Mouse (Mus musculus) forebrain, embryonic 15.5 days (tissue): ENCODE results near the gene Smyd4. TPM values are rescaled to one million over a fixed set of nuclear protein-coding genes. Genes with fewer than 3 reads are reported as not detected.

Source experiments
- ATAC-seq: fragments of 200-750 bp; cut with Nextera tagmentation; replicated peaks from 2 replicates; pipeline ENCODE4 v1.8.0; 2017; ENCODE audit warnings: mild to moderate bottlenecking, moderate TSS enrichment, moderate library complexity
- H3K27ac ChIP-seq: fragments of 300-500 bp; sonication (generic); replicated peaks from 2 replicates; pipeline ENCODE4 v1.5.1; 2015; ENCODE audit warnings: mild to moderate bottlenecking, inconsistent platforms
- H3K27me3 ChIP-seq: fragments of 300-500 bp; sonication (generic); 2 replicates; pipeline ENCODE4 v1.6.1; 2015; ENCODE audit warnings: inconsistent platforms
- H3K36me3 ChIP-seq: fragments of 300-500 bp; sonication (generic); 2 replicates; pipeline ENCODE4 v1.6.1; 2015; ENCODE audit warnings: mild to moderate bottlenecking, inconsistent platforms
- H3K4me1 ChIP-seq: fragments of 300-500 bp; sonication (generic); 2 replicates; pipeline ENCODE4 v1.6.1; 2015; ENCODE audit warnings: inconsistent platforms
- H3K4me2 ChIP-seq: fragments of 300-500 bp; sonication (generic); replicated peaks from 2 replicates; pipeline ENCODE4 v1.6.1; 2015; ENCODE audit warnings: mild to moderate bottlenecking, inconsistent platforms
- H3K4me3 ChIP-seq: fragments of 300-500 bp; sonication (generic); 2 replicates; pipeline ENCODE4 v1.5.1; 2015; ENCODE audit warnings: mild to moderate bottlenecking, inconsistent platforms
- H3K9ac ChIP-seq: fragments of 300-500 bp; sonication (generic); replicated peaks from 2 replicates; pipeline ENCODE4 v1.6.1; 2015; ENCODE audit warnings: mild to moderate bottlenecking, inconsistent platforms
- H3K9me3 ChIP-seq: fragments of 300-500 bp; sonication (generic); 2 replicates; pipeline ENCODE4 v1.6.1; 2016; ENCODE audit warnings: inconsistent platforms
- WGBS: fragments of 180-500 bp; shearing (Covaris S2); methylation state at CpG from one replicate; pipeline ENCODE4 v1.1.7; 2015; ENCODE audit warnings: mixed read lengths; 5-methylcytosine and 5-hydroxymethylcytosine counted together
- polyA plus RNA-seq: library from polyadenylated mRNA; unstranded; fragments of >200 nt; fragmentation: Nextera tagmentation; extraction: Ambion mirVana; gene quantifications from 2 replicates; pipeline ENCODE4 v1.2.1, GENCODE M21; 2015

The Smyd4 gene
- polyA plus RNA-seq: 17.0 and 17.4 TPM in 2 replicates

DNA sequence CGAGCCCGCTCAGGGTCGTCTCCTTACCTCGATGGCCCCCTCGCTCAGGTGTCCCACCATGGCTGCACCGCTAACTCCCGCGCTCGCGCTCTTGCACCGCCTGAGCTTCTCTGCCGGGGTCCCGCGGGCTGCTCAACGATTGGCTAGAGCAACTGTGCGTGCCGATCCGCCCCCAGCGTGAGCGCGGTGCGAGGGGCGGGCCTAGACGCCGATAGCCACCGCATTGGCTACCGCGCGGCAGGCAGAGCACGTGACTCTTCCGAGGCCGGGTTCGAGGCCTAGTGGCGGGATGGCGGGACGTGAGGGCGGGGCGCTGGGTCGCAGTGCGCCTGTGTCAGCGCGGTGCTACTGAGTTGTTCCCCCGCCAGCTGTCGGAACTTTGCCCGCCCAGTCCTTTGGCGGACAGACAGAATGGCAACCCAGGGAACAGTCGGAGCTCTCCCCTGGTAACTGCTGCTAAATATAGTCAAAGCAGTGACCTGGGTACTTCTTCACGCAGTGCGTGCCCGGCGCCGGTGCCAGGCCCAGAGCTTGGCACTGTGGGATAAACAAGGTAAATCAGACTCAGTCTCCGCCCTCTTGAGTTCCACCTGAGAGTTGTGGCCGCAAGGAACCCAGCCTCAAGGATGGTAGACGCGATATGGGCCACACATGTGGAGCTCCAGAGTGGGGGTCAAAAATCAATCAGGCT, at the start of gene Smyd4, which contains the start of gene Rpa1:
Smyd4 (plus strand) TSS at position 235 of the 691 bp plus-strand sequence.
Rpa1 (minus strand) TSS at position 126 of the 691 bp plus-strand sequence.
- no peaks in the 10 kb centered on the region for H3K9me3 ChIP-seq
- WGBS: under 1% methylated on average over 56 of the region's 56 CpGs
- peak within 1 kb of the TSS; percentile 66 for H3K27ac ChIP-seq
- H3K9ac ChIP-seq: peak within 1 kb of the TSS; percentile 84
- H3K4me3 ChIP-seq: peak within 1 kb of the TSS; percentile 91
- H3K36me3 ChIP-seq: no peaks in the 10 kb centered on the region
- H3K4me1 ChIP-seq: peaks cover 20% of the 10 kb centered on the region
- no peaks in the 10 kb centered on the region for H3K27me3 ChIP-seq
- peak within 1 kb of the TSS; percentile 91 for H3K4me2 ChIP-seq
- peak; percentile 100 for ATAC-seq

DNA sequence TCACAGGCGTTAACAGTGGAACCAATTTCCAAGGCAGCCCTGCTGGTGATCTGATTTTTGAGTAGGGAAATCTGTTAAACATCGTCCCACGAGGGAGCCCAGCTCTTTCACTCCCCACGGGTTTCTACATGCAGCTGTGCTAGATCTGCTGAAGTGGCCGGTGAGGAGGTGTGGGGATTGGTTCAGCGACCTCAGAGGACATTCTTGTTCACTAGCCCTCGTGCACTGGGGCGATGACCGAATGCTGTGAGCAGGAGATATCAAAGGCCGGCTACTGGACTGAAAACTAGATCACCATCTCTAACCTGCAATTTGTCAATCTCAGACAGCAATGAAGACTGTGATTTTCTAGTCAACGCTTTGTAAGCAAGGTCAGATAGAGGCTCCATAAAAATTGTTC, 49.7 kb upstream of the Smyd4 start:
- 65% methylated on average over 11 of the region's 11 CpGs for WGBS
- H3K27ac ChIP-seq: no peak overlapping the region
- no peak for ATAC-seq
- H3K9me3 ChIP-seq: no peaks in the 10 kb centered on the region
- no peak overlapping the region for H3K4me3 ChIP-seq
- H3K4me2 ChIP-seq: no peak overlapping the region
- H3K27me3 ChIP-seq: no peaks in the 10 kb centered on the region
- H3K4me1 ChIP-seq: peaks cover 15% of the 10 kb centered on the region
- peaks cover 18% of the 10 kb centered on the region; the same call in 1 of the 2 replicates for H3K36me3 ChIP-seq
- H3K9ac ChIP-seq: no peak overlapping the region

DNA sequence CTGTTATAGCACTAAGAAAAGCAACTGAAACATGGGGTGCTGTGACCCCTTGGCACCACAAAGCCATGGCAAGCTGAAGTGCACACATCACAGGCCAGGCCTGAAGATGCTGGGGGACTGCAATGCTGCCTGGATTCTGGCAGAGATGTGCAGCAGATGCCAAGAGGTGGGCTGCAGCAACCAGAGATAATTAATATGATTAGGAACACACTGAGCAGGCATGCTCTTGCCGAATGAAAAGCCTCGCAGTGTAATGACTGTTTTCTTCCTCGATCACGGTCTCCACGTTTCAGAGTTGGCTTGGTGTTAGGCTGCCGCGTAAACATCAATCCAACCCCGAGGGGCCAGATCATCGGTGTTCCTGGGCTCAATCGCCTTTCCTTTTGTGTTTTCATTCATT, 48.4 kb upstream of the Smyd4 start:
- Histone ChIP-seq H3K4me3 (no peak overlapping the region), H3K36me3 (peaks cover 20% of the 10 kb centered on the region; the same call in 1 of the 2 replicates), H3K9ac (no peak overlapping the region), H3K4me1 (peaks cover 2% of the 10 kb centered on the region; the same call in 1 of the 2 replicates), H3K4me2 (no peak overlapping the region), H3K27me3 (no peaks in the 10 kb centered on the region), H3K27ac (peak overlapping the region; percentile 46), H3K9me3 (no peaks in the 10 kb centered on the region)
- 40% methylated on average over 10 of the region's 10 CpGs for WGBS
- ATAC-seq: no peak

DNA sequence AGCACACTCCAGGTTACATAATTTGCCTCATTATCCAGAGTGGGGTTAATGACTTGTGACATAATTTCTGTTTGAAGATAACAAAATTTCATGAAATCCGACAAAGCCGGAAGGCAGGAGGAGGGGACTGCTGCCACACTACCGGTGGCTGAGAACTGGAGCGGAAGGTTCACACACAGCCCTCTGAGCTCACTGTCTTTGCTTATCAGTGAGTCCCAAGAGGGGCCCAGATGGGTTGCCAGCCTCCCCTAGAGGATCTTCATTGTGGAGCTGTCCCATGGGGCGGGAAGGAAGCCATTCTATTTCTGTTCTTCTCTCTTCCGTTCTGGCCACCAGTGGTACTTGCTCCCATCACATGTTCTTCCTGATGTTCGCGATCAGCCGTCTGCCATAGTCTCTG, 47.3 kb upstream of the Smyd4 start:
- 82% methylated on average over 9 of the region's 9 CpGs for WGBS
- H3K27me3 ChIP-seq: no peaks in the 10 kb centered on the region
- H3K27ac ChIP-seq: no peak overlapping the region
- no peaks in the 10 kb centered on the region for H3K9me3 ChIP-seq
- H3K4me3 ChIP-seq: no peak overlapping the region
- no peaks in the 10 kb centered on the region for H3K4me1 ChIP-seq
- peaks cover 28% of the 10 kb centered on the region; the same call in 1 of the 2 replicates for H3K36me3 ChIP-seq
- no peak for ATAC-seq
- no peak overlapping the region for H3K4me2 ChIP-seq
- H3K9ac ChIP-seq: no peak overlapping the region

DNA sequence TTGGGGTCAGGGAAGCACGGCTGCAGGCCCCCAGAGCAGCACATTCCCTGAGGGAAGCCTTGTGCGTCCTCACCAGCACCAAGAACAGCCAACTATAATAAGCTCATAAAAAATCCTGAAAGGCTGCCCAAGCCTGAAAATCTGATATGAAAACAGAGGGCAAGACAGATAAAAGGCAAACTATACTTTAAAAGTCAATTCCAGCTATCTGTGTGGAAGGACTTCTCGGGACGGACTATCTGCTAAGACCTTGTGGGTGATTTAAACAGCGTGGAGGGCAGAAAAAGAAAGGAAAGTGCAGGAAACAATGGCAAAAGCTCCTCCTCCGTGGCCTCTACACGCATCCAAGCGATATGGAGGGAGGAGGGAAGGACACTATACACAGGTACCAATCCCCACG, 43.4 kb upstream of the Smyd4 start:
- Histone ChIP-seq H3K9ac (no peak overlapping the region), H3K27ac (no peak overlapping the region), H3K4me1 (no peaks in the 10 kb centered on the region), H3K36me3 (peaks cover 45% of the 10 kb centered on the region), H3K4me3 (no peak overlapping the region), H3K4me2 (no peak overlapping the region), H3K9me3 (no peaks in the 10 kb centered on the region), H3K27me3 (no peaks in the 10 kb centered on the region)
- ATAC-seq: no peak
- 87% methylated on average over 9 of the region's 9 CpGs for WGBS

DNA sequence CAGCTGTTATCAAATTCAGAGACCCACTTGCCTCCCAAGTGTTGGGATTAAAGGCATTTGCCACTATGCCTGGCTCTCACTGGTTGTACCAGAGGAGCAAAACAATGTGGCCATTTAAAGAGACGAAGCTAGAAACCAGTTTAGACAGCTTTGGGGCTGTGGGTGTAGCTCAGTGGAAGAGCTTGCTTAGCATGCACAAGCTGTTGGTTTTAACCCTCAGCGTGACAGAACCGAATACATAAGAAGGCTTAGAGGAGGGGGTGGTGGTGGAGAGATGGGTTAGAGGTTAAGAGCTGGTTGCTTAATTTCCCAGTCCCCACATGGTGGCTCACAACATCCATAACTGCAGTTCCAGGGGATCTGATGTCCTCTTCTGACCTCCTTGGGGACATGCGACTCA, 39.6 kb upstream of the Smyd4 start:
- no peak overlapping the region for H3K4me3 ChIP-seq
- WGBS: 87% methylated on average over 4 of the region's 4 CpGs
- H3K4me1 ChIP-seq: no peaks in the 10 kb centered on the region
- no peak overlapping the region for H3K4me2 ChIP-seq
- H3K9me3 ChIP-seq: no peaks in the 10 kb centered on the region
- peaks cover 43% of the 10 kb centered on the region for H3K36me3 ChIP-seq
- ATAC-seq: no peak
- no peak overlapping the region for H3K27ac ChIP-seq
- H3K27me3 ChIP-seq: no peaks in the 10 kb centered on the region
- no peak overlapping the region for H3K9ac ChIP-seq

DNA sequence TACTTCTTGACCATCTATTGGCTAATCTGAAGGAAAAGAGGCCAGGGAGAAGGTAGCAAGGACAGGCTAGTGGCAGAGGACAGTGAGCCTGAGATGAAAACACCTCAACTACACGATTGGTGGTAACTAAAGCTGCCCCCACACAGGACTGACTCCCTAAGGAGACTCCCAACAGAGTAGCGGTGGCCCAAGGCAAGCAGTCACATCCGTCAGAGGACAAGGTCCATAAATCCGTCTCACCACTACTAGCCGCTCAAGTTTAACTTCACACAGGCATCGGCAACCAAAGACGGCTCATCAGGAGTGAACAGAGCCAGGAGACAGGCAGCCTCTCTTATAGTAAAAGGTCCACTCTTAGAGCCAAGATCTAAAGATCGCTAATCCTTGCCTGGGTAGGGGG, 37.4 kb upstream of the Smyd4 start:
- Histone ChIP-seq H3K4me1 (0 out of 2 replicates have a peak, but pooled peaks cover 2% of the 10 kb centered on the region), H3K4me2 (no peak overlapping the region), H3K36me3 (peaks cover 43% of the 10 kb centered on the region), H3K27me3 (no peaks in the 10 kb centered on the region), H3K27ac (no peak overlapping the region), H3K9me3 (no peaks in the 10 kb centered on the region), H3K4me3 (no peak overlapping the region), H3K9ac (no peak overlapping the region)
- ATAC-seq: no peak
- 88% methylated on average over 8 of the region's 8 CpGs for WGBS

DNA sequence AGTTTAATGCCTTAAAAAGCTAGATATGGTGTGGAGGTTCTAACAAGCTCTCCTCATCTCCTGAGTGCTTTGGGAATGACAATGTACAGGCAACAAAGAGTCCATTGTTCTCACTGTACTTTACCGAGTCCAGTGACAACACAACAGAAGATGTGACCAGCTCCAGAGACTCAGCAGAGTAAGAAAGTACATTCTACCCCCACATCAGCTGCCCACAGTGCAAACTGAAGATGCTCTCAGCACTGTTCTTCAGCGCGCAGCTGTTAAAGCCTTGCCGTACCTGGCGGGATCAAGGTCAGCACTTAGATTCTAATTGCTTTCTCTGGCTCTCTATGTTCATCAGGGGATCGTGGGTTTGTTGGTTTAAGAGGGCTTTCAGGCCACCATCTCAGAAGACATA, 36.5 kb upstream of the Smyd4 start:
- Histone ChIP-seq H3K9ac (no peak overlapping the region), H3K27ac (no peak overlapping the region), H3K27me3 (no peaks in the 10 kb centered on the region), H3K4me1 (0 out of 2 replicates have a peak, but pooled peaks cover 2% of the 10 kb centered on the region), H3K4me3 (no peak overlapping the region), H3K36me3 (peaks cover 40% of the 10 kb centered on the region), H3K4me2 (no peak overlapping the region), H3K9me3 (no peaks in the 10 kb centered on the region)
- no peak for ATAC-seq
- 79% methylated on average over 6 of the region's 6 CpGs for WGBS

DNA sequence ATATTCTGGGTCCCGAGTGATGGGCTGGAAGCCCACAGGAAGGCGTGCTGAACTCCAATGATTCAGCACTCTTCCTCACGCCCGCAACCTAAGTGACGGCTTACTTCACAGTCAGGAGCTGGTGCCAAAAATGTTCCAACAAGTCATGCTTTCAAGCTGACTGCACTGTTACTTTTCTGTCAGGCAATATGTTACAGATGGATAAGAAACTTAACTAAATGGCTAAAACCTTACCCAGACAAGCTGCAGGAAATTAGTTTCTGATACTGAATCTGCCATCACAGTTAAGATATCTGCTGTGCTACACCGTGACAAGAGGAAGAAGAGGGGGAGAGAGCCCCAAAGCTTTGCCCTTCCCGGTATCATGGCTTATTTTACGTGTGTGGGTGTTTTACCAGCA, 34.4 kb upstream of the Smyd4 start:
- H3K27me3 ChIP-seq: no peaks in the 10 kb centered on the region
- H3K4me2 ChIP-seq: no peak overlapping the region
- H3K27ac ChIP-seq: no peak overlapping the region
- WGBS: 81% methylated on average over 8 of the region's 8 CpGs
- H3K9me3 ChIP-seq: no peaks in the 10 kb centered on the region
- no peak overlapping the region for H3K9ac ChIP-seq
- H3K4me1 ChIP-seq: peaks cover 5% of the 10 kb centered on the region; the same call in 1 of the 2 replicates
- no peak overlapping the region for H3K4me3 ChIP-seq
- ATAC-seq: no peak
- H3K36me3 ChIP-seq: peaks cover 33% of the 10 kb centered on the region

DNA sequence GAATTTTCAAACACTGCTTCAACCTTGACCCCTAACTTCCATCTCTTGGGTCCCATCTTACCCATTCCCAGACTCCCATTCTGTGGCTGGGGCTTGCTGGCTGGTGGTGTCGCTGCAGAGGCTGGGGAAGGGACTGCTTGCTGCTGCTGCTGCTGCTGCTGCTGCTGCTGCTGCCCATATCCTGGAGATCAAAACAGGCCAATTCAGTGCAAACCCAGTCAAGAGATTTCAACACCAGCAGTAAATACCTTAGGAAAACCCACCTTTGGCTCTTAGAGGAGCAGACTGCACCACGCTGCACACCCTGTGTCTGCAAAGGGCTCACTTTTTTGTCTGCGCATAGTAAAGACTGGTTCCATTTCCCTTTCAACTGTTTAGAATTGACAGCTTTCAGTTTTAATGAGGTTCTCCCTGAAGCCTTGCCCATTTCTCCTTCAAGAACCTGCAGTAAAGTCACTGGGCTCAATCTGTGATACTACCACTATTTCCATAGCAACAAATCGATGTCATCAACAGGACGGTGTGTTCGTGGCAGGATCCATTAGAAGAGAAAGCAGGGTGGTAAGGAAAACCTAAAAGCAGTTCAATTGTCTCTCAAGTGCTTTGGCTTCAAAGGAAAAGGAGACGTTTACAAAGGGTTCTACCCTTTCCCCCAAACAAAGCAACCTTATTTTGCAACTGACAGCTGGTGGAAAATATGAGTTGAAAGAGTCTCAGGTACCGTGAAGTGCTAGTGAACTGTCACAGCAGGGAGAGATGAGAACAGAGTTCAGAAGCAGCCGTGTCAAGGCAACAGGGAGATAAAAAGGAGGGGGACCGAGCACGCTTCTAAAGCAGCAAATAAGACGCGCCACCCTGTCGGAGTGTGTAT, 29.6 kb upstream of the Smyd4 start:
- Histone ChIP-seq H3K9me3 (no peaks in the 10 kb centered on the region), H3K27ac (peak overlapping the region; percentile 42), H3K36me3 (peaks cover 14% of the 10 kb centered on the region; the same call in 1 of the 2 replicates), H3K4me1 (peaks cover 24% of the 10 kb centered on the region), H3K4me3 (no peak overlapping the region), H3K27me3 (no peaks in the 10 kb centered on the region), H3K9ac (no peak overlapping the region), H3K4me2 (no peak overlapping the region)
- WGBS: 50% methylated on average over 14 of the region's 14 CpGs
- ATAC-seq: no peak

DNA sequence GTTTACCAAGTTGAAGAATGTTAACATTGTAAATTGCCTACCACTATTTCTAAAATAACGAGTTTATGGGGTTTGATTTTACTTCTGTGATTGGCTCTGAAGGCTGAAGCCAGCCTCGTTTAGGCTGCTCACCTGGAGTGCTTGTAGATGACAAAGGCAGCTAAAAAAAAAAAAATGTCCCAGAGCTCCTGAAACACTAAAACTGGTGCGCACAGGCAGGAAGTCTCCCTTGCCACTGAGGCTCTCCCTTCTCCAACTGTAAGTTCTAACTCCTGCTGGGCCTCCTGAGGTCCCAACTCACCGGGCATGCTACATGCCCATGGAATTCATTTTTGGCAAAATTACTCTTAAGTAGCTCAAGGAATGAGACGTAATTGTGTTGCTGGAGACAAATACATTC, 29.0 kb upstream of the Smyd4 start:
- H3K27ac ChIP-seq: peak overlapping the region; percentile 42
- no peak overlapping the region for H3K9ac ChIP-seq
- no peak for ATAC-seq
- no peaks in the 10 kb centered on the region for H3K9me3 ChIP-seq
- no peak overlapping the region for H3K4me2 ChIP-seq
- H3K36me3 ChIP-seq: peaks cover 14% of the 10 kb centered on the region; the same call in 1 of the 2 replicates
- H3K27me3 ChIP-seq: no peaks in the 10 kb centered on the region
- H3K4me3 ChIP-seq: no peak overlapping the region
- 50% methylated on average over 5 of the region's 5 CpGs for WGBS
- H3K4me1 ChIP-seq: peaks cover 22% of the 10 kb centered on the region

DNA sequence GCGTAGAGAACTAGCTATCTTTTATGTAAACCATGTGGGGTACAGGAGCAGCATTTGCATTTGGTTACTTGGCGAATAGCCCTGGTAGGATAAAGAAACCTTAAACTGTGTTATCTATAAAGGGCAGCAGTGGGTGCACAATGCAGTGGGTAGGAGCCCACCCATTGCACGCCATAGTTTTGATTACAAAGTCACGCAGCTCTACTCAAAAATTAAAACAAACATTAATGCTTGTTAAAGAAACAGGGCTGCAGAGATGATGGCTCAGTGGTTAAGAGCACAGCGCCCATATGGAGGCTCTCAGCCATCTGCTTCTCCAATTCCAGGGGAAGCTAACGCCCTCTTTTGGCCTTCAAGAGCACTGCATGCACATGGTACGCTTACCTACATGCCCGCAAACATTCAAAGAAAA, 24.9 kb upstream of the Smyd4 start:
- Histone ChIP-seq H3K9ac (no peak overlapping the region), H3K4me1 (peaks cover 22% of the 10 kb centered on the region), H3K4me2 (no peak overlapping the region), H3K36me3 (no peaks in the 10 kb centered on the region), H3K27me3 (no peaks in the 10 kb centered on the region), H3K4me3 (no peak overlapping the region), H3K9me3 (no peaks in the 10 kb centered on the region), H3K27ac (no peak overlapping the region)
- 82% methylated on average over 8 of the region's 8 CpGs for WGBS
- ATAC-seq: no peak
